13 mouse cellular contexts compared by ENCODE assay signal in genomic region chr13:44715187-44715885, GRCm38 (mm10). TPM values are rescaled to one million over a fixed set of nuclear protein-coding genes. Genes with fewer than 3 reads are reported as not detected.
DNase-seq lines count a peak whose midpoint lies in the region; ATAC-seq and TF ChIP-seq lines count a peak whose summit lies in the region.
"Had no signal": no experiment of that assay in that cellular context is flagged by ENCODE, and none has a peak within 500 bp of the region (broad histone marks: within the 10 kb centered on the region; RNA-seq: fewer than 3 reads in every experiment).

No protein-coding gene starts in this region.

- peak overlapping the region; percentile 12; the same call in 1 of the 2 replicates for H3K4me2 ChIP-seq in kidney, embryonic 16.5 days (replicated peaks; ENCODE audit: low read depth, low read length)
- peak overlapping the region; percentile 26; the same call in 1 of the 2 replicates for H3K4me2 ChIP-seq in hindbrain, embryonic 13.5 days
- H3K4me2 ChIP-seq: limb, embryonic 15.5 days had no signal

- no peaks in the 10 kb centered on the region for H3K36me3 ChIP-seq in kidney, embryonic 16.5 days (ENCODE audit: insufficient read depth, low read length)
- H3K36me3 ChIP-seq in E14TG2a.4 (ENCODE audit: insufficient read depth, low read length) = no peaks in the 10 kb centered on the region
- no peaks in the 10 kb centered on the region for H3K36me3 ChIP-seq in hindbrain, embryonic 13.5 days
- H3K36me3 ChIP-seq: limb, embryonic 15.5 days had no signal

- no peak overlapping the region for H3K9ac ChIP-seq in kidney, embryonic 16.5 days (replicated peaks; ENCODE audit: low read length)
- no peak overlapping the region for H3K9ac ChIP-seq in hindbrain, embryonic 13.5 days
- H3K9ac ChIP-seq: limb, embryonic 15.5 days had no signal

- no peaks in the 10 kb centered on the region for H3K9me3 ChIP-seq in kidney, embryonic 16.5 days (ENCODE audit: low read length)
- H3K9me3 ChIP-seq in E14TG2a.4 (ENCODE audit: low read length) = no peaks in the 10 kb centered on the region
- no peaks in the 10 kb centered on the region for H3K9me3 ChIP-seq in hindbrain, embryonic 13.5 days
- H3K9me3 ChIP-seq: limb, embryonic 15.5 days had no signal

- no peaks in the 10 kb centered on the region for H3K4me1 ChIP-seq in kidney, embryonic 16.5 days (ENCODE audit: insufficient read depth, low read length)
- peaks cover 81% of the 10 kb centered on the region for H3K4me1 ChIP-seq in E14TG2a.4 (replicated peaks; ENCODE audit: low read depth, low read length)
- H3K4me1 ChIP-seq in hindbrain, embryonic 13.5 days (replicated peaks) = peaks cover 8% of the 10 kb centered on the region; the same call in 1 of the 2 replicates
- H3K4me1 ChIP-seq: limb, embryonic 15.5 days had no signal

- no peak overlapping the region for H3K4me3 ChIP-seq in kidney, embryonic 16.5 days (ENCODE audit: low read length)
- peak overlapping the region; percentile 37; the same call in 1 of the 2 replicates for H3K4me3 ChIP-seq in E14TG2a.4 (replicated peaks; ENCODE audit: low read length)
- H3K4me3 ChIP-seq in hindbrain, embryonic 13.5 days = no peak overlapping the region
- H3K4me3 ChIP-seq: limb, embryonic 15.5 days had no signal

- no peak for ATAC-seq in kidney, embryonic 16.5 days (ENCODE audit: low FRiP score, low TSS enrichment)
- ATAC-seq in hindbrain, embryonic 13.5 days (ENCODE audit: low FRiP score) = no peak
- no peak for ATAC-seq in megakaryocyte, adult 5-6 weeks (ENCODE audit: poor library complexity, severe bottlenecking)

- no peak for TF ChIP-seq CTCF in E14TG2a.4 (conservative IDR thresholded peaks at IDR 0.05; ENCODE audit: low read length)

- no peak overlapping the region for H3K27ac ChIP-seq in kidney, embryonic 16.5 days (ENCODE audit: low read length)
- H3K27ac ChIP-seq in hindbrain, embryonic 13.5 days = no peak overlapping the region
- H3K27ac ChIP-seq: limb, embryonic 15.5 days had no signal

- 27% methylated on average over 10 of the region's 10 CpGs for WGBS in kidney, embryonic 16.5 days
- WGBS in hindbrain, embryonic 13.5 days = 15% methylated on average over 10 of the region's 10 CpGs

- H3K27me3 ChIP-seq in kidney, embryonic 16.5 days (ENCODE audit: insufficient read depth, low read length) = no peaks in the 10 kb centered on the region
- no peaks in the 10 kb centered on the region for H3K27me3 ChIP-seq in E14TG2a.4 (ENCODE audit: insufficient read depth, low read length)
- no peaks in the 10 kb centered on the region for H3K27me3 ChIP-seq in hindbrain, embryonic 13.5 days
- H3K27me3 ChIP-seq: limb, embryonic 15.5 days had no signal

- no peak for DNase-seq in kidney, postnatal 36 days
- peak; percentile 40 for DNase-seq in embryo, embryonic 11 days
- DNase-seq in urinary bladder, adult 18-20 months (ENCODE audit: low spot score in 2 of 2) = no peak
- DNase-seq in urinary bladder, postnatal 25 days (ENCODE audit: low spot score) = no peak
- DNase-seq: B cell, adult 2 months; heart, adult 11 months; right cerebral cortex, postnatal 4 days; thymus, adult 2 months had no signal

RNA-seq across cellular contexts. Expression of gene Jarid2, which starts 13.9 kb away (rescaled TPM):
- 39.7 and 46.2 TPM in 2 replicates for polyA plus RNA-seq in kidney, embryonic 16.5 days (2015; fragmentation: Nextera tagmentation; extraction: Ambion mirVana)
- 58.7 and 60.9 TPM in 2 replicates for polyA plus RNA-seq in hindbrain, embryonic 13.5 days (2015; fragmentation: Nextera tagmentation; extraction: Ambion mirVana)
- 49.1 and 49.2 TPM in 2 replicates for total RNA-seq in megakaryocyte, adult 5-6 weeks (2015)
- total RNA-seq in megakaryocyte, adult 5-6 weeks (2017) = 59.8 and 74.4 TPM in 2 replicates
